Mouse (Mus musculus) liver, adult 2 months (tissue): Measurements from ENCODE around the gene Rab11fip5. TPM values are rescaled to one million over a fixed set of nuclear protein-coding genes. Genes with fewer than 3 reads are reported as not detected.

Experiments used
- DNase-seq: peaks from one replicate; pipeline ENCODE4 v3.0.0-alpha.2; 2011; ENCODE audit warnings: low read depth, low spot score; ENCODE audit errors: extremely low read depth
- H3K27ac ChIP-seq: fragments of 200-500 bp; replicated peaks from 2 replicates; pipeline ENCODE4 v1.5.1; 2012; ENCODE audit warnings: low read depth, mild to moderate bottlenecking, control low read depth, inconsistent platforms, low read length; ENCODE audit not compliant: insufficient read depth
- H3K27me3 ChIP-seq: fragments of 200-500 bp; 2 replicates; pipeline ENCODE4 v1.6.1; 2012; ENCODE audit warnings: mild to moderate bottlenecking, moderate library complexity, low read length, inconsistent platforms; ENCODE audit not compliant: control insufficient read depth, insufficient read depth
- H3K36me3 ChIP-seq: fragments of 200-500 bp; 2 replicates; pipeline ENCODE4 v1.6.1; 2012; ENCODE audit warnings: low read length, inconsistent platforms; ENCODE audit not compliant: control insufficient read depth, insufficient read depth
- H3K4me1 ChIP-seq: fragments of 200-500 bp; 2 replicates; pipeline ENCODE4 v1.6.1; 2011; ENCODE audit warnings: low read length; ENCODE audit not compliant: control insufficient read depth, insufficient read depth
- H3K4me3 ChIP-seq: fragments of 200-500 bp; 2 replicates; pipeline ENCODE4 v1.5.1; 2011; ENCODE audit warnings: low read depth, mild to moderate bottlenecking, control low read depth, low read length, moderate library complexity; ENCODE audit not compliant: insufficient read depth
- H3K79me2 ChIP-seq: fragments of 200-500 bp; 2 replicates; pipeline ENCODE4 v1.6.1; 2012; ENCODE audit warnings: inconsistent platforms, mild to moderate bottlenecking, low read length, moderate library complexity; ENCODE audit not compliant: control insufficient read depth, insufficient read depth
- H3K9ac ChIP-seq: fragments of 200-500 bp; 2 replicates; pipeline ENCODE4 v1.6.1; 2012; ENCODE audit warnings: low read depth, mild to moderate bottlenecking, control low read depth, inconsistent platforms, low read length
- CTCF ChIP-seq: fragments of 200-500 bp; IDR thresholded peaks from 2 replicates; pipeline ENCODE4 v1.5.1; 2011; ENCODE audit warnings: low read depth, low read length, control low read depth
- POLR2A ChIP-seq: fragments of 200-500 bp; IDR thresholded peaks from 2 replicates; pipeline ENCODE4 v1.6.1; 2011; ENCODE audit warnings: low read length, control low read depth; ENCODE audit not compliant: insufficient read depth; ENCODE audit errors: extremely low read depth
- WGBS: fragments of 180-500 bp; shearing (Covaris S2); methylation state at CpG from one replicate; pipeline ENCODE4 v1.1.7; 2018; 5-methylcytosine and 5-hydroxymethylcytosine counted together
- polyA plus RNA-seq: library from polyadenylated mRNA; depleted of rRNA; stranded (reverse); fragments of >200 nt; gene quantifications from 2 replicates; pipeline ENCODE4 v1.2.3, GENCODE M21; 2012; rRNA removed
- total RNA-seq: library from RNA; depleted of rRNA; stranded (reverse); fragments of >200 nt; gene quantifications from 2 replicates; pipeline ENCODE4 v1.2.3, GENCODE M21; 2014; rRNA removed

Gene Rab11fip5
- total and polyA plus RNA-seq, 2 experiments, result 0.46 to 1.4 TPM

GRCm38 (mm10) chr6:85286283-85287047 lies 88.0 kb downstream of the Rab11fip5 start:
- no peak overlapping the region for H3K27ac ChIP-seq
- peaks cover 3% of the 10 kb centered on the region; the same call in 1 of the 2 replicates for H3K36me3 ChIP-seq
- no peaks in the 10 kb centered on the region for H3K79me2 ChIP-seq
- H3K9ac ChIP-seq, result no peak overlapping the region
- no peak for DNase-seq
- H3K4me3 ChIP-seq, result no peak overlapping the region
- WGBS, result 87% methylated on average over 13 of the region's 13 CpGs
- H3K4me1 ChIP-seq, result no peaks in the 10 kb centered on the region
- no peaks in the 10 kb centered on the region for H3K27me3 ChIP-seq
- no peak for TF ChIP-seq POLR2A
- TF ChIP-seq CTCF, result no peak

Other genes starting within 250 kb of the Rab11fip5 start
- gene Spr, start 236.9 kb downstream of the Rab11fip5 start, total RNA-seq, result 143 and 164 TPM in 2 replicates
- 53.2 and 68.0 TPM in 2 replicates for gene Spr, start 236.9 kb downstream of the Rab11fip5 start, polyA plus RNA-seq
- not detected in 2 replicates for gene Emx1, start 187.2 kb downstream of the Rab11fip5 start, total RNA-seq
- not detected in 2 replicates for gene Emx1, start 187.2 kb downstream of the Rab11fip5 start, polyA plus RNA-seq
- 21.9 and 23.6 TPM in 2 replicates for gene Sfxn5, start 41.2 kb downstream of the Rab11fip5 start, total RNA-seq
- gene Sfxn5, start 41.2 kb downstream of the Rab11fip5 start, polyA plus RNA-seq, result 23.4 and 31.8 TPM in 2 replicates
- not detected in 2 replicates for gene Noto, start 49.3 kb upstream of the Rab11fip5 start, total RNA-seq
- gene Noto, start 49.3 kb upstream of the Rab11fip5 start, polyA plus RNA-seq, result not detected in 2 replicates
- 6.1 and 7.2 TPM in 2 replicates for gene Smyd5, start 57.4 kb upstream of the Rab11fip5 start, total RNA-seq
- 11.3 and 16.2 TPM in 2 replicates for gene Smyd5, start 57.4 kb upstream of the Rab11fip5 start, polyA plus RNA-seq
- gene Cct7, start 76.9 kb upstream of the Rab11fip5 start, total RNA-seq, result 111 and 115 TPM in 2 replicates
- 69.2 and 76.2 TPM in 2 replicates for gene Cct7, start 76.9 kb upstream of the Rab11fip5 start, polyA plus RNA-seq
- 6.3 and 8.7 TPM in 2 replicates for gene Pradc1, start 77.3 kb upstream of the Rab11fip5 start, total RNA-seq
- gene Pradc1, start 77.3 kb upstream of the Rab11fip5 start, polyA plus RNA-seq, result 19.7 and 20.3 TPM in 2 replicates
- not detected in 2 replicates for gene Fbxo41, start 128.4 kb upstream of the Rab11fip5 start, total RNA-seq
- not detected in 2 replicates for gene Fbxo41, start 128.4 kb upstream of the Rab11fip5 start, polyA plus RNA-seq
- gene Egr4, start 139.0 kb upstream of the Rab11fip5 start, total RNA-seq, result not detected in 2 replicates
- not detected in 2 replicates for gene Egr4, start 139.0 kb upstream of the Rab11fip5 start, polyA plus RNA-seq
- 2.3 and 2.7 TPM in 2 replicates for gene Alms1, start 212.9 kb upstream of the Rab11fip5 start, total RNA-seq
- gene Alms1, start 212.9 kb upstream of the Rab11fip5 start, polyA plus RNA-seq, result 0.13 and 0.14 TPM in 2 replicates